ENCODE assay signal across 7 mouse cellular contexts in genomic region chr2:105604553-105605116, GRCm38 (mm10).
A peak's percentile ranks its signal among the peaks of the same experiment; 100 is the strongest.
DNase-seq lines count a peak whose midpoint lies in the region; TF ChIP-seq lines count a peak whose summit lies in the region.

No protein-coding gene starts in this region.

- no peak overlapping the region for H3K4me3 ChIP-seq in cerebellum, adult 2 months (replicated peaks; ENCODE audit: insufficient read depth, low read depth, low read length)

- intact Hi-C loops in heart, postnatal 36 days (cut with DNase I): no loop called here

- no peak for TF ChIP-seq POLR2A in cerebellum, adult 2 months (IDR thresholded peaks at IDR 0.05; ENCODE audit: borderline replicate concordance, insufficient read depth, low read length)

- WGBS in cerebellum, adult 2 months: 3% methylated on average over 11 of the region's 11 CpGs

- H3K27me3 ChIP-seq in cerebellum, adult 2 months (ENCODE audit: control insufficient read depth, insufficient read depth, low read length): no peaks in the 10 kb centered on the region

- no peak for TF ChIP-seq CTCF in cerebellum, adult 2 months (IDR thresholded peaks at IDR 0.05; ENCODE audit: borderline replicate concordance, insufficient read depth, low read depth, low read length)

- H3K27ac ChIP-seq in cerebellum, adult 2 months (ENCODE audit: insufficient read depth, low read length): no peak overlapping the region

- peaks cover 17% of the 10 kb centered on the region for H3K4me1 ChIP-seq in cerebellum, adult 2 months (ENCODE audit: control insufficient read depth, insufficient read depth, low read length)

- peak; percentile 19 for DNase-seq in heart, postnatal 4 days
- no peak for DNase-seq in heart, postnatal 36 days
- DNase-seq in right cerebral cortex, postnatal 4 days: peak; percentile 12
- DNase-seq in right cerebral cortex, adult 2 months (ENCODE audit: low spot score in 2 of 2): no peak
- DNase-seq in cerebellum, adult 2 months: peak; percentile 58 to 72
- peak; percentile 58 for DNase-seq in retina, postnatal 1 day
- DNase-seq in thymus, postnatal 25 days: no peak

Comparison
In these comparisons a context has a peak if more than half of its experiments do, and no peak if none do; other contexts are left out.
1. DNase-seq: peak in heart, postnatal 4 days (single experiment), right cerebral cortex, postnatal 4 days (single experiment), cerebellum, adult 2 months (2 of 2) and retina, postnatal 1 day (single experiment); none in heart, postnatal 36 days (0 of 2), right cerebral cortex, adult 2 months (0 of 2) and thymus, postnatal 25 days (single experiment).